Mouse (Mus musculus) midbrain, embryonic 12.5 days (tissue): Measurements from ENCODE around the gene Urgcp. TPM values are rescaled to one million over a fixed set of nuclear protein-coding genes. Genes with fewer than 3 reads are reported as not detected.
A peak's percentile ranks its signal among the peaks of the same experiment; 100 is the strongest.

Experiments used
- ATAC-seq: fragments of 200-750 bp; cut with Nextera tagmentation; 2 replicates; pipeline ENCODE4 v1.8.0; 2017; ENCODE audit warnings: low read depth, moderate TSS enrichment, moderate library complexity; ENCODE audit not compliant: low FRiP score
- H3K27ac ChIP-seq: fragments of 300-500 bp; sonication (generic); replicated peaks from 2 replicates; pipeline ENCODE4 v1.5.1; 2016; ENCODE audit warnings: mild to moderate bottlenecking
- H3K27me3 ChIP-seq: fragments of 300-500 bp; sonication (generic); 2 replicates; pipeline ENCODE4 v1.6.1; 2016; ENCODE audit warnings: mild to moderate bottlenecking
- H3K36me3 ChIP-seq: fragments of 300-500 bp; sonication (generic); 2 replicates; pipeline ENCODE4 v1.6.1; 2016
- H3K4me1 ChIP-seq: fragments of 300-500 bp; sonication (generic); 2 replicates; pipeline ENCODE4 v1.6.1; 2016
- H3K4me2 ChIP-seq: fragments of 300-500 bp; sonication (generic); replicated peaks from 2 replicates; pipeline ENCODE4 v1.6.1; 2016; ENCODE audit warnings: mild to moderate bottlenecking, moderate library complexity
- H3K4me3 ChIP-seq: fragments of 300-500 bp; sonication (generic); 2 replicates; pipeline ENCODE4 v1.5.1; 2016; ENCODE audit warnings: mild to moderate bottlenecking
- H3K9ac ChIP-seq: fragments of 300-500 bp; sonication (generic); replicated peaks from 2 replicates; pipeline ENCODE4 v1.6.1; 2016; ENCODE audit warnings: mild to moderate bottlenecking, moderate library complexity
- H3K9me3 ChIP-seq: fragments of 300-500 bp; sonication (generic); 2 replicates; pipeline ENCODE4 v1.6.1; 2016; ENCODE audit warnings: mild to moderate bottlenecking
- WGBS: fragments of 180-500 bp; shearing (Covaris S2); methylation state at CpG from one replicate; pipeline ENCODE4 v1.1.7; 2016; 5-methylcytosine and 5-hydroxymethylcytosine counted together
- polyA plus RNA-seq: library from polyadenylated mRNA; unstranded; fragments of >200 nt; fragmentation: Nextera tagmentation; extraction: Ambion mirVana; gene quantifications from 2 replicates; pipeline ENCODE4 v1.2.1, GENCODE M21; 2016

The Urgcp gene
- polyA plus RNA-seq, 1 experiment from 2014 or later, result 25.8 TPM

GRCm38 (mm10) chr11:5797371-5797770, 35.2 kb upstream of the Urgcp start:
- Histone ChIP-seq H3K9ac (no peak overlapping the region), H3K36me3 (peaks cover 91% of the 10 kb centered on the region), H3K27me3 (no peaks in the 10 kb centered on the region), H3K4me3 (no peak overlapping the region), H3K27ac (no peak overlapping the region), H3K9me3 (no peaks in the 10 kb centered on the region), H3K4me1 (no peaks in the 10 kb centered on the region), H3K4me2 (no peak overlapping the region)
- ATAC-seq, result no peak
- WGBS, result 64% methylated on average over 11 of the region's 11 CpGs

- no peak overlapping the region for H3K27ac ChIP-seq
- WGBS, result 81% methylated on average over 15 of the region's 15 CpGs
- no peaks in the 10 kb centered on the region for H3K27me3 ChIP-seq
- no peak overlapping the region for H3K9ac ChIP-seq
- no peak overlapping the region for H3K4me2 ChIP-seq
- H3K9me3 ChIP-seq, result no peaks in the 10 kb centered on the region
- H3K4me1 ChIP-seq, result no peaks in the 10 kb centered on the region
- ATAC-seq, result no peak
- peaks cover 96% of the 10 kb centered on the region for H3K36me3 ChIP-seq
- no peak overlapping the region for H3K4me3 ChIP-seq
These were observed 34.8 kb upstream of the Urgcp start for GRCm38 (mm10) chr11:5796939-5797338.

- no peak overlapping the region for H3K27ac ChIP-seq
- no peaks in the 10 kb centered on the region for H3K27me3 ChIP-seq
- no peaks in the 10 kb centered on the region for H3K4me1 ChIP-seq
- no peak overlapping the region for H3K4me2 ChIP-seq
- no peak overlapping the region for H3K9ac ChIP-seq
- WGBS, result 92% methylated on average over 7 of the region's 7 CpGs
- ATAC-seq, result no peak
- peaks cover 95% of the 10 kb centered on the region for H3K36me3 ChIP-seq
- H3K9me3 ChIP-seq, result no peaks in the 10 kb centered on the region
- H3K4me3 ChIP-seq, result no peak overlapping the region
These were observed 33.5 kb upstream of the Urgcp start for GRCm38 (mm10) chr11:5795706-5796105.

GRCm38 (mm10) chr11:5795290-5795689, 33.1 kb upstream of the Urgcp start:
- Histone ChIP-seq H3K36me3 (peaks cover 92% of the 10 kb centered on the region), H3K9me3 (no peaks in the 10 kb centered on the region), H3K4me1 (0 out of 2 replicates have a peak, but pooled peaks cover 1% of the 10 kb centered on the region), H3K27ac (no peak overlapping the region), H3K27me3 (no peaks in the 10 kb centered on the region), H3K9ac (no peak overlapping the region), H3K4me3 (no peak overlapping the region), H3K4me2 (no peak overlapping the region)
- WGBS, result 92% methylated on average over 9 of the region's 9 CpGs
- ATAC-seq, result no peak

- ATAC-seq, result no peak
- H3K36me3 ChIP-seq, result peaks cover 45% of the 10 kb centered on the region
- H3K4me3 ChIP-seq, result no peak overlapping the region
- no peak overlapping the region for H3K4me2 ChIP-seq
- 100% methylated on average over 1 of the region's 1 CpGs for WGBS
- H3K27ac ChIP-seq, result no peak overlapping the region
- H3K27me3 ChIP-seq, result no peaks in the 10 kb centered on the region
- H3K9me3 ChIP-seq, result no peaks in the 10 kb centered on the region
- no peak overlapping the region for H3K9ac ChIP-seq
- H3K4me1 ChIP-seq, result peaks cover 24% of the 10 kb centered on the region
These were observed 28.3 kb upstream of the Urgcp start for GRCm38 (mm10) chr11:5790431-5790830.

GRCm38 (mm10) chr11:5789754-5790333, 27.7 kb upstream of the Urgcp start:
- H3K9ac ChIP-seq, result peak overlapping the region; percentile 88; the same call in 1 of the 2 replicates

GRCm38 (mm10) chr11:5789071-5789753, 27.0 kb upstream of the Urgcp start:
- H3K27ac ChIP-seq, result peak overlapping the region; percentile 90

More at GRCm38 (mm10) chr11:5789754-5790333, 27.7 kb upstream of the Urgcp start:
- H3K9me3 ChIP-seq, result no peaks in the 10 kb centered on the region
- H3K4me1 ChIP-seq, result peaks cover 24% of the 10 kb centered on the region
- H3K4me3 ChIP-seq, result peak overlapping the region; percentile 91; the same call in 1 of the 2 replicates
- H3K36me3 ChIP-seq, result peaks cover 39% of the 10 kb centered on the region
- no peaks in the 10 kb centered on the region for H3K27me3 ChIP-seq
- ATAC-seq, result no peak
- H3K27ac ChIP-seq, result no peak overlapping the region
- WGBS, result 82% methylated on average over 3 of the region's 3 CpGs
- peak overlapping the region; percentile 66 for H3K4me2 ChIP-seq

GRCm38 (mm10) chr11:5788056-5789014, 26.2 kb upstream of the Urgcp start, which contains the start of gene Dbnl:
Dbnl (plus strand) TSS chr11:5788488.
- H3K9me3 ChIP-seq, result no peaks in the 10 kb centered on the region
- peak; percentile 95 for ATAC-seq
- under 1% methylated on average over 74 of the region's 74 CpGs for WGBS
- peak within 1 kb of the TSS; percentile 88 for H3K9ac ChIP-seq
- peak within 1 kb of the TSS; percentile 90 for H3K27ac ChIP-seq
- peak within 1 kb of the TSS; percentile 91 for H3K4me3 ChIP-seq
- peaks cover 24% of the 10 kb centered on the region for H3K4me1 ChIP-seq
- peak within 1 kb of the TSS; percentile 66 for H3K4me2 ChIP-seq
- no peaks in the 10 kb centered on the region for H3K27me3 ChIP-seq
- peaks cover 24% of the 10 kb centered on the region for H3K36me3 ChIP-seq

More at GRCm38 (mm10) chr11:5789071-5789753, 27.0 kb upstream of the Urgcp start:
- peak overlapping the region; percentile 91 for H3K4me3 ChIP-seq
- H3K36me3 ChIP-seq, result peaks cover 33% of the 10 kb centered on the region
- H3K4me2 ChIP-seq, result peak overlapping the region; percentile 66
- peaks cover 24% of the 10 kb centered on the region for H3K4me1 ChIP-seq
- no peak for ATAC-seq
- peak overlapping the region; percentile 88 for H3K9ac ChIP-seq
- no peaks in the 10 kb centered on the region for H3K27me3 ChIP-seq
- WGBS, result 70% methylated on average over 6 of the region's 6 CpGs
- H3K9me3 ChIP-seq, result no peaks in the 10 kb centered on the region

GRCm38 (mm10) chr11:5787671-5788055, 25.5 kb upstream of the Urgcp start:
- peaks cover 24% of the 10 kb centered on the region for H3K4me1 ChIP-seq
- no peaks in the 10 kb centered on the region for H3K27me3 ChIP-seq
- H3K9ac ChIP-seq, result peak overlapping the region; percentile 88
- H3K27ac ChIP-seq, result peak overlapping the region; percentile 90; the same call in 1 of the 2 replicates
- H3K9me3 ChIP-seq, result no peaks in the 10 kb centered on the region
- peaks cover 19% of the 10 kb centered on the region for H3K36me3 ChIP-seq
- peak overlapping the region; percentile 91 for H3K4me3 ChIP-seq
- WGBS, result 43% methylated on average over 8 of the region's 8 CpGs
- ATAC-seq, result no peak
- peak overlapping the region; percentile 66 for H3K4me2 ChIP-seq

- Histone ChIP-seq H3K9me3 (no peaks in the 10 kb centered on the region), H3K4me3 (no peak overlapping the region), H3K9ac (no peak overlapping the region), H3K27me3 (no peaks in the 10 kb centered on the region), H3K4me1 (peaks cover 24% of the 10 kb centered on the region), H3K4me2 (no peak overlapping the region), H3K36me3 (peaks cover 2% of the 10 kb centered on the region; the same call in 1 of the 2 replicates), H3K27ac (no peak overlapping the region)
- ATAC-seq, result no peak
These were observed 23.6 kb upstream of the Urgcp start for GRCm38 (mm10) chr11:5785732-5786131.

- Histone ChIP-seq H3K36me3 (peaks cover 5% of the 10 kb centered on the region; the same call in 1 of the 2 replicates), H3K9me3 (no peaks in the 10 kb centered on the region), H3K27me3 (no peaks in the 10 kb centered on the region), H3K4me1 (peaks cover 4% of the 10 kb centered on the region), H3K4me3 (no peak overlapping the region), H3K9ac (no peak overlapping the region), H3K4me2 (no peak overlapping the region), H3K27ac (no peak overlapping the region)
- 74% methylated on average over 8 of the region's 8 CpGs for WGBS
- ATAC-seq, result no peak
These were observed 20.2 kb upstream of the Urgcp start for GRCm38 (mm10) chr11:5782199-5782944.
